Mouse (Mus musculus) c-Kit-positive CD71-negative TER-119-negative erythroid progenitor cells, embryonic 14.5 days (primary cell): ENCODE measurements at regions not wholly inside any gene's neighbourhood (a gene's known extent, or its start where the extent isn't known, plus 50 kb on each side); places are given as distances from the start of the nearest gene placed in this dataset.

Source experiments
- DNase-seq: peaks from one replicate; pipeline ENCODE4 v3.0.0-alpha.2; 2013; ENCODE audit warnings: low read depth

GRCm38 (mm10) chr2:94590494-94590893 is 152.6 kb upstream of the Api5 start:
- no peak for DNase-seq

- no peak for DNase-seq
Observed at GRCm38 (mm10) chr2:94587255-94587654, 149.3 kb upstream of the Api5 start.

GRCm38 (mm10) chr2:94571646-94572045 is 133.7 kb upstream of the Api5 start:
- no peak for DNase-seq

GRCm38 (mm10) chr2:94541230-94541905 is 103.4 kb upstream of the Api5 start:
- no peak for DNase-seq

- DNase-seq: no peak
Observed at GRCm38 (mm10) chr2:94536631-94537030, 98.7 kb upstream of the Api5 start.

GRCm38 (mm10) chr2:94531175-94531574 is 93.2 kb upstream of the Api5 start:
- no peak for DNase-seq

- peak; percentile 13 for DNase-seq
Observed at GRCm38 (mm10) chr2:94524536-94524935, 86.6 kb upstream of the Api5 start.

- no peak for DNase-seq
Observed at GRCm38 (mm10) chr2:94516866-94517265, 78.9 kb upstream of the Api5 start.

GRCm38 (mm10) chr2:94512027-94512426 is 74.1 kb upstream of the Api5 start:
- DNase-seq: no peak

GRCm38 (mm10) chr2:94500649-94501048 is 62.7 kb upstream of the Api5 start:
- no peak for DNase-seq

GRCm38 (mm10) chr2:94498516-94498915 is 60.6 kb upstream of the Api5 start:
- no peak for DNase-seq
